Mouse (Mus musculus) forebrain, embryonic 12.5 days (tissue): ENCODE results near the gene Rasal2. TPM values are rescaled to one million over a fixed set of nuclear protein-coding genes. Genes with fewer than 3 reads are reported as not detected.

Source experiments
- ATAC-seq: fragments of 200-750 bp; cut with Nextera tagmentation; 2 replicates; pipeline ENCODE4 v1.8.0; 2017; ENCODE audit warnings: moderate TSS enrichment; ENCODE audit not compliant: low FRiP score
- H3K27ac ChIP-seq: fragments of 300-500 bp; sonication (generic); 2 replicates; pipeline ENCODE4 v1.5.1; 2016; ENCODE audit warnings: mild to moderate bottlenecking
- H3K27me3 ChIP-seq: fragments of 300-500 bp; sonication (generic); 2 replicates; pipeline ENCODE4 v1.6.1; 2016; ENCODE audit warnings: mild to moderate bottlenecking
- H3K36me3 ChIP-seq: fragments of 300-500 bp; sonication (generic); replicated peaks from 2 replicates; pipeline ENCODE4 v1.6.1; 2016; ENCODE audit warnings: mild to moderate bottlenecking
- H3K4me1 ChIP-seq: fragments of 300-500 bp; sonication (generic); 2 replicates; pipeline ENCODE4 v1.6.1; 2016
- H3K4me2 ChIP-seq: fragments of 300-500 bp; sonication (generic); 2 replicates; pipeline ENCODE4 v1.6.1; 2016; ENCODE audit warnings: mild to moderate bottlenecking, moderate library complexity
- H3K4me3 ChIP-seq: fragments of 300-500 bp; sonication (generic); replicated peaks from 2 replicates; pipeline ENCODE4 v1.5.1; 2016; ENCODE audit warnings: mild to moderate bottlenecking
- H3K9ac ChIP-seq: fragments of 300-500 bp; sonication (generic); 2 replicates; pipeline ENCODE4 v1.6.1; 2016; ENCODE audit warnings: mild to moderate bottlenecking
- H3K9me3 ChIP-seq: fragments of 300-500 bp; sonication (generic); 2 replicates; pipeline ENCODE4 v1.6.1; 2016
- WGBS: fragments of 180-500 bp; shearing (Covaris S2); methylation state at CpG from one replicate; pipeline ENCODE4 v1.1.7; 2016; 5-methylcytosine and 5-hydroxymethylcytosine counted together
- polyA plus RNA-seq: library from polyadenylated mRNA; unstranded; fragments of >200 nt; fragmentation: Nextera tagmentation; extraction: Ambion mirVana; gene quantifications from 2 replicates; pipeline ENCODE4 v1.2.1, GENCODE M21; 2016

Rasal2 gene
- polyA plus RNA-seq, 1 experiment from 2014 or later: 28.9 TPM

- Histone ChIP-seq H3K4me3 (no peak overlapping the region), H3K4me2 (no peak overlapping the region), H3K27ac (no peak overlapping the region), H3K27me3 (no peaks in the 10 kb centered on the region), H3K4me1 (no peaks in the 10 kb centered on the region), H3K36me3 (peaks cover 6% of the 10 kb centered on the region; the same call in 1 of the 2 replicates), H3K9me3 (no peaks in the 10 kb centered on the region), H3K9ac (no peak overlapping the region)
- WGBS: 93% methylated on average over 2 of the region's 2 CpGs
- ATAC-seq: no peak
Measured at GRCm38 (mm10) chr1:157298990-157299389, 113.4 kb downstream of the Rasal2 start.

- no peak overlapping the region for H3K27ac ChIP-seq
- no peaks in the 10 kb centered on the region for H3K9me3 ChIP-seq
- no peak overlapping the region for H3K4me3 ChIP-seq
- H3K9ac ChIP-seq: no peak overlapping the region
- no peak overlapping the region for H3K4me2 ChIP-seq
- ATAC-seq: no peak
- WGBS: 96% methylated on average over 1 of the region's 1 CpGs
- no peaks in the 10 kb centered on the region for H3K4me1 ChIP-seq
- no peaks in the 10 kb centered on the region for H3K27me3 ChIP-seq
- H3K36me3 ChIP-seq: peaks cover 6% of the 10 kb centered on the region; the same call in 1 of the 2 replicates
Measured at GRCm38 (mm10) chr1:157297137-157297536, 115.3 kb downstream of the Rasal2 start.

- peaks cover 6% of the 10 kb centered on the region; the same call in 1 of the 2 replicates for H3K36me3 ChIP-seq
- 95% methylated on average over 3 of the region's 3 CpGs for WGBS
- H3K9me3 ChIP-seq: no peaks in the 10 kb centered on the region
- ATAC-seq: no peak
- H3K9ac ChIP-seq: no peak overlapping the region
- H3K27ac ChIP-seq: no peak overlapping the region
- no peaks in the 10 kb centered on the region for H3K4me1 ChIP-seq
- H3K4me2 ChIP-seq: no peak overlapping the region
- H3K27me3 ChIP-seq: no peaks in the 10 kb centered on the region
- H3K4me3 ChIP-seq: no peak overlapping the region
Measured at GRCm38 (mm10) chr1:157295868-157296267, 116.5 kb downstream of the Rasal2 start.

- no peaks in the 10 kb centered on the region for H3K27me3 ChIP-seq
- no peak overlapping the region for H3K4me3 ChIP-seq
- no peak overlapping the region for H3K4me2 ChIP-seq
- H3K9ac ChIP-seq: no peak overlapping the region
- ATAC-seq: no peak
- no peaks in the 10 kb centered on the region for H3K4me1 ChIP-seq
- no peaks in the 10 kb centered on the region for H3K36me3 ChIP-seq
- H3K27ac ChIP-seq: no peak overlapping the region
- H3K9me3 ChIP-seq: no peaks in the 10 kb centered on the region
- 86% methylated on average over 2 of the region's 2 CpGs for WGBS
Measured at GRCm38 (mm10) chr1:157290173-157290572, 122.2 kb downstream of the Rasal2 start.

GRCm38 (mm10) chr1:157289251-157289650 is 123.1 kb downstream of the Rasal2 start:
- H3K27me3 ChIP-seq: no peaks in the 10 kb centered on the region
- H3K9ac ChIP-seq: no peak overlapping the region
- H3K4me3 ChIP-seq: no peak overlapping the region
- ATAC-seq: no peak
- whole genome bisulfite sequencing: 90% methylated on average over 2 of the region's 2 CpGs
- H3K36me3 ChIP-seq: no peaks in the 10 kb centered on the region
- no peak overlapping the region for H3K27ac ChIP-seq
- no peaks in the 10 kb centered on the region for H3K9me3 ChIP-seq
- no peaks in the 10 kb centered on the region for H3K4me1 ChIP-seq
- no peak overlapping the region for H3K4me2 ChIP-seq

- Histone ChIP-seq H3K4me3 (no peak overlapping the region), H3K27me3 (no peaks in the 10 kb centered on the region), H3K9me3 (no peaks in the 10 kb centered on the region), H3K27ac (no peak overlapping the region), H3K36me3 (no peaks in the 10 kb centered on the region), H3K4me2 (no peak overlapping the region), H3K4me1 (peaks cover 5% of the 10 kb centered on the region; the same call in 1 of the 2 replicates), H3K9ac (no peak overlapping the region)
- 14% methylated on average over 4 of the region's 4 CpGs for WGBS
- 0 out of 2 replicates have a peak, but pooled peaks have one; percentile 27 for ATAC-seq
Measured at GRCm38 (mm10) chr1:157286561-157286960, 125.8 kb downstream of the Rasal2 start.

GRCm38 (mm10) chr1:157285366-157285765 is 127.0 kb downstream of the Rasal2 start:
- H3K27me3 ChIP-seq: no peaks in the 10 kb centered on the region
- ATAC-seq: no peak

GRCm38 (mm10) chr1:157280781-157281180 is 131.6 kb downstream of the Rasal2 start:
- no peak overlapping the region for H3K9ac ChIP-seq
- no peaks in the 10 kb centered on the region for H3K9me3 ChIP-seq
- H3K36me3 ChIP-seq: no peaks in the 10 kb centered on the region
- H3K27me3 ChIP-seq: no peaks in the 10 kb centered on the region
- peaks cover 5% of the 10 kb centered on the region; the same call in 1 of the 2 replicates for H3K4me1 ChIP-seq
- ATAC-seq: no peak
- no peak overlapping the region for H3K4me3 ChIP-seq
- no peak overlapping the region for H3K27ac ChIP-seq
- no peak overlapping the region for H3K4me2 ChIP-seq

More at GRCm38 (mm10) chr1:157285366-157285765, 127.0 kb downstream of the Rasal2 start:
- H3K4me3 ChIP-seq: no peak overlapping the region
- 85% methylated on average over 3 of the region's 3 CpGs for WGBS
- H3K4me1 ChIP-seq: peaks cover 5% of the 10 kb centered on the region; the same call in 1 of the 2 replicates
- no peaks in the 10 kb centered on the region for H3K36me3 ChIP-seq
- no peak overlapping the region for H3K4me2 ChIP-seq
- no peak overlapping the region for H3K9ac ChIP-seq
- no peaks in the 10 kb centered on the region for H3K9me3 ChIP-seq
- H3K27ac ChIP-seq: no peak overlapping the region

GRCm38 (mm10) chr1:157275672-157276307 is 136.6 kb downstream of the Rasal2 start:
- 88% methylated on average over 4 of the region's 4 CpGs for WGBS
- H3K9me3 ChIP-seq: no peaks in the 10 kb centered on the region
- no peak overlapping the region for H3K27ac ChIP-seq
- no peaks in the 10 kb centered on the region for H3K36me3 ChIP-seq
- H3K9ac ChIP-seq: no peak overlapping the region
- H3K4me2 ChIP-seq: no peak overlapping the region
- ATAC-seq: no peak
- no peaks in the 10 kb centered on the region for H3K4me1 ChIP-seq
- H3K27me3 ChIP-seq: no peaks in the 10 kb centered on the region
- H3K4me3 ChIP-seq: no peak overlapping the region

GRCm38 (mm10) chr1:157267894-157268293 is 144.5 kb downstream of the Rasal2 start:
- Histone ChIP-seq H3K9me3 (no peaks in the 10 kb centered on the region), H3K4me2 (no peak overlapping the region), H3K4me3 (no peak overlapping the region), H3K27me3 (no peaks in the 10 kb centered on the region), H3K9ac (no peak overlapping the region), H3K27ac (no peak overlapping the region), H3K4me1 (no peaks in the 10 kb centered on the region), H3K36me3 (no peaks in the 10 kb centered on the region)
- WGBS: 94% methylated on average over 3 of the region's 3 CpGs
- no peak for ATAC-seq

GRCm38 (mm10) chr1:157256562-157256961 is 155.8 kb downstream of the Rasal2 start:
- Histone ChIP-seq H3K4me2 (no peak overlapping the region), H3K27ac (no peak overlapping the region), H3K4me3 (no peak overlapping the region), H3K4me1 (peaks cover 6% of the 10 kb centered on the region), H3K36me3 (no peaks in the 10 kb centered on the region), H3K9me3 (no peaks in the 10 kb centered on the region), H3K27me3 (no peaks in the 10 kb centered on the region), H3K9ac (no peak overlapping the region)
- peak; percentile 87 for ATAC-seq
- WGBS: 3% methylated on average over 4 of the region's 4 CpGs

- Histone ChIP-seq H3K4me3 (no peak overlapping the region), H3K27me3 (no peaks in the 10 kb centered on the region), H3K4me1 (peaks cover 6% of the 10 kb centered on the region), H3K27ac (no peak overlapping the region), H3K36me3 (no peaks in the 10 kb centered on the region), H3K9me3 (no peaks in the 10 kb centered on the region), H3K9ac (no peak overlapping the region), H3K4me2 (no peak overlapping the region)
- no peak for ATAC-seq
- WGBS: 65% methylated on average over 1 of the region's 1 CpGs
Measured at GRCm38 (mm10) chr1:157255776-157256175, 156.6 kb downstream of the Rasal2 start.
